ENCODE assay signal across 8 mouse cellular contexts in the genomic region with DNA sequence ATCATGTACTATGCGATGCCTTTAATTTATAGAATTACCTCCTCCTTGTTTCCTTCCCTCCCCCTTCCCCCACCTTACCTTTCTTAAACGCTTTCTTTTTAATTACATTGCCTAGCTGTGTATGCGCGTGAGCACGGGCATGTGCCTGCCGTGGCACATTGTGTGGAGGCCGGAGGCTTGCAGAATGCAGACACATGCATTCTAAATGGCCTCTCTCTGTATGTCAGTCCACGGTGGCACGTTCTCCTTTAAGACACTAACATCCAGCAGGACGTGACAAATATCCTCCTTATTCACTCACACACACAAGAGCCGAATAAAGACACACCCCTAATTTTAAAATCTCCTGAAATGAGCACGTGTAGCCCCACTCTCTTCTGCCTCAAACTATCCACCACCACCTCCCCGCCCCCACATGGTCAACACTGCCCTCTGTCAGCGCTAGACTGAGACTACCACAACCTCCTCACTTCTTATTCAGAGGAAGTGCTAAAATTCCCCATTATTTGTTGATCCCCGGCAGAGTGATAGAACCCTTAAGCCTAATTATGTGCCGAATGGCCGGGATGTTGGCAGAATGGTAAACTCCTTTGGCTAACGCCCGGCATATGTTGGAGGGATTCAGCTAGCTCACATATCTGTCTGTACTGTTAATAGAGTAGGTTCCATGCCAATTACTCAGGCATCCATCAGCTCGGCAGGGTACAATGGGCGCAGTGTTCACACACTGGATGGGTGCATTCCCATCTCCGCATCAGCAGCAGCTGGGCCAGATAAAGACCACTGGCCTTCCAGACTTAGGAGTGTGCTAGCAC.
DNase-seq lines count a peak whose midpoint lies in the region; ATAC-seq and TF ChIP-seq lines count a peak whose summit lies in the region.

No protein-coding gene starts in this region.

- ATAC-seq in forebrain, embryonic 11.5 days (replicated peaks; ENCODE audit: low FRiP score): peak; percentile 76
- peak; percentile 48; the same call in 1 of the 2 replicates for ATAC-seq in heart, embryonic 15.5 days (replicated peaks; ENCODE audit: insufficient number of reproducible peaks, insufficient read depth, low FRiP score, low read depth)
- peak; percentile 46; the same call in 1 of the 2 replicates for ATAC-seq in kidney, postnatal 0 days (replicated peaks; ENCODE audit: low FRiP score, low read depth)
- ATAC-seq in liver, embryonic 15.5 days (ENCODE audit: insufficient read depth): peak; percentile 33; the same call in 1 of the 2 replicates

- H3K27me3 ChIP-seq in forebrain, embryonic 11.5 days (ENCODE audit: control insufficient read depth, insufficient read depth, low read length): no peaks in the 10 kb centered on the region
- H3K27me3 ChIP-seq in heart, embryonic 15.5 days: no peaks in the 10 kb centered on the region
- H3K27me3 ChIP-seq in kidney, postnatal 0 days (ENCODE audit: insufficient read depth, low read length): no peaks in the 10 kb centered on the region
- no peaks in the 10 kb centered on the region; the same call in 1 of the 2 replicates for H3K27me3 ChIP-seq in liver, embryonic 15.5 days

- peaks cover 3% of the 10 kb centered on the region; the same call in 1 of the 2 replicates for H3K9me3 ChIP-seq in forebrain, embryonic 11.5 days (ENCODE audit: control insufficient read depth, low read length)
- H3K9me3 ChIP-seq in heart, embryonic 15.5 days (replicated peaks): no peaks in the 10 kb centered on the region
- no peaks in the 10 kb centered on the region for H3K9me3 ChIP-seq in kidney, postnatal 0 days (replicated peaks; ENCODE audit: low read length)
- no peaks in the 10 kb centered on the region for H3K9me3 ChIP-seq in liver, embryonic 15.5 days (replicated peaks)

- peak; percentile 62 for DNase-seq in CD4-positive helper T cell, adult 2 months (ENCODE audit: low read depth, low spot score)
- DNase-seq in adrenal gland, adult (ENCODE audit: inconsistent age in 2 of 2, low spot score in 1 of 2): peak; percentile 72 to 90
- DNase-seq in forebrain, embryonic 11.5 days (ENCODE audit: low spot score): peak; percentile 83
- peak; percentile 89 for DNase-seq in kidney, postnatal 0 days (ENCODE audit: low spot score)
- peak; percentile 75 for DNase-seq in natural killer cell, adult 2 months (ENCODE audit: low spot score in 2 of 2)
- peak; percentile 43 for DNase-seq in urinary bladder, postnatal 25 days (ENCODE audit: low spot score)

- 7% methylated on average over 22 of the region's 22 CpGs for WGBS in forebrain, embryonic 11.5 days
- WGBS in heart, embryonic 15.5 days: 10% methylated on average over 22 of the region's 22 CpGs
- WGBS in kidney, postnatal 0 days: 10% methylated on average over 22 of the region's 22 CpGs
- WGBS in liver, embryonic 15.5 days (ENCODE audit: insufficient replicate concordance): 12% methylated on average over 22 of the region's 22 CpGs

- peak overlapping the region; percentile 37 for H3K9ac ChIP-seq in forebrain, embryonic 11.5 days (ENCODE audit: low read length)
- no peak overlapping the region for H3K9ac ChIP-seq in heart, embryonic 15.5 days
- no peak overlapping the region for H3K9ac ChIP-seq in kidney, postnatal 0 days (ENCODE audit: low read depth, low read length)
- peak overlapping the region; percentile 44; the same call in 1 of the 2 replicates for H3K9ac ChIP-seq in liver, embryonic 15.5 days

- H3K4me2 ChIP-seq in forebrain, embryonic 11.5 days (ENCODE audit: low read depth, low read length, severe bottlenecking): peak overlapping the region; percentile 44
- peak overlapping the region; percentile 79 for H3K4me2 ChIP-seq in heart, embryonic 15.5 days
- peak overlapping the region; percentile 82 for H3K4me2 ChIP-seq in kidney, postnatal 0 days (ENCODE audit: low read length)
- H3K4me2 ChIP-seq in liver, embryonic 15.5 days: peak overlapping the region; percentile 83

- H3K27ac ChIP-seq in forebrain, embryonic 11.5 days (ENCODE audit: low read depth, low read length): peak overlapping the region; percentile 93
- peak overlapping the region; percentile 80 for H3K27ac ChIP-seq in heart, embryonic 15.5 days
- H3K27ac ChIP-seq in kidney, postnatal 0 days: 0 out of 2 replicates have a peak overlapping the region, but pooled peaks have one; percentile 21
- peak overlapping the region; percentile 65 for H3K27ac ChIP-seq in liver, embryonic 15.5 days (replicated peaks)

- H3K4me3 ChIP-seq in forebrain, embryonic 11.5 days (ENCODE audit: low read depth, low read length): peak overlapping the region; percentile 27; the same call in 1 of the 2 replicates
- H3K4me3 ChIP-seq in heart, embryonic 15.5 days: peak overlapping the region; percentile 50
- peak overlapping the region; percentile 38; the same call in 1 of the 2 replicates for H3K4me3 ChIP-seq in kidney, postnatal 0 days (replicated peaks; ENCODE audit: low read depth, low read length)
- H3K4me3 ChIP-seq in liver, embryonic 15.5 days (replicated peaks): peak overlapping the region; percentile 56

- H3K36me3 ChIP-seq in forebrain, embryonic 11.5 days (ENCODE audit: control insufficient read depth, insufficient read depth, low read length): no peaks in the 10 kb centered on the region
- no peaks in the 10 kb centered on the region for H3K36me3 ChIP-seq in heart, embryonic 15.5 days
- H3K36me3 ChIP-seq in kidney, postnatal 0 days (ENCODE audit: insufficient read depth, low read length): no peaks in the 10 kb centered on the region
- no peaks in the 10 kb centered on the region for H3K36me3 ChIP-seq in liver, embryonic 15.5 days (replicated peaks)

- peak; percentile 77 for TF ChIP-seq CTCF in kidney, postnatal 0 days (IDR thresholded peaks at IDR 0.05; ENCODE audit: low read depth)

- peaks cover 29% of the 10 kb centered on the region for H3K4me1 ChIP-seq in forebrain, embryonic 11.5 days (replicated peaks; ENCODE audit: control insufficient read depth, insufficient read depth, low read length)
- H3K4me1 ChIP-seq in heart, embryonic 15.5 days (replicated peaks): peaks cover 49% of the 10 kb centered on the region
- H3K4me1 ChIP-seq in kidney, postnatal 0 days (replicated peaks; ENCODE audit: insufficient read depth, low read length): peaks cover 16% of the 10 kb centered on the region; the same call in 1 of the 2 replicates
- H3K4me1 ChIP-seq in liver, embryonic 15.5 days (replicated peaks): peaks cover 59% of the 10 kb centered on the region

Comparison
In these comparisons a context has a peak if more than half of its experiments do, and no peak if none do; other contexts are left out.
1. Peak in every context shown above with its lines: DNase-seq, ATAC-seq, H3K4me3 ChIP-seq and H3K27ac ChIP-seq.
2. H3K27ac ChIP-seq: peak in every context shown above with its lines; median percentile 93 in forebrain, embryonic 11.5 days; 80 in heart, embryonic 15.5 days; 65 in liver, embryonic 15.5 days; 21 in kidney, postnatal 0 days.
3. H3K9ac ChIP-seq: peak in forebrain, embryonic 11.5 days (single experiment) and liver, embryonic 15.5 days (single experiment); none in heart, embryonic 15.5 days (single experiment) and kidney, postnatal 0 days (single experiment).